Mouse (Mus musculus) hindbrain, embryonic 14.5 days (tissue): ENCODE measurements around the gene Rbm11. TPM values are rescaled to one million over a fixed set of nuclear protein-coding genes. Genes with fewer than 3 reads are reported as not detected.

Source experiments
- ATAC-seq: fragments of 200-750 bp; cut with Nextera tagmentation; 2 replicates; pipeline ENCODE4 v1.8.0; 2017; ENCODE audit warnings: moderate number of reproducible peaks, mild to moderate bottlenecking, moderate TSS enrichment, moderate library complexity; ENCODE audit not compliant: low FRiP score
- DNase-seq: peaks from one replicate; pipeline ENCODE4 v3.0.0-alpha.2; 2015; ENCODE audit warnings: low spot score
- H3K27ac ChIP-seq: fragments of 300-500 bp; sonication (generic); 2 replicates; pipeline ENCODE4 v1.5.1; 2014; ENCODE audit warnings: mild to moderate bottlenecking, moderate library complexity
- H3K27me3 ChIP-seq: fragments of 300-500 bp; sonication (generic); 2 replicates; pipeline ENCODE4 v1.6.1; 2014; ENCODE audit warnings: mild to moderate bottlenecking, low read length, mixed read lengths; ENCODE audit not compliant: control insufficient read depth, insufficient read depth
- H3K36me3 ChIP-seq: fragments of 300-500 bp; sonication (generic); replicated peaks from 2 replicates; pipeline ENCODE4 v1.6.1; 2014; ENCODE audit not compliant: control insufficient read depth, insufficient read depth
- H3K4me1 ChIP-seq: fragments of 300-500 bp; sonication (generic); replicated peaks from 2 replicates; pipeline ENCODE4 v1.6.1; 2014; ENCODE audit warnings: antibody characterized with exemption, low read length, mixed read lengths; ENCODE audit not compliant: control insufficient read depth, insufficient read depth
- H3K4me2 ChIP-seq: fragments of 300-500 bp; sonication (generic); replicated peaks from 2 replicates; pipeline ENCODE4 v1.6.1; 2014; ENCODE audit warnings: mild to moderate bottlenecking, moderate library complexity
- H3K4me3 ChIP-seq: fragments of 300-500 bp; sonication (generic); replicated peaks from 2 replicates; pipeline ENCODE4 v1.5.1; 2014; ENCODE audit warnings: mild to moderate bottlenecking, low read length
- H3K9ac ChIP-seq: fragments of 300-500 bp; sonication (generic); 2 replicates; pipeline ENCODE4 v1.6.1; 2014
- H3K9me3 ChIP-seq: fragments of 300-500 bp; sonication (generic); 2 replicates; pipeline ENCODE4 v1.6.1; 2016; ENCODE audit warnings: low read length; ENCODE audit not compliant: control insufficient read depth
- WGBS: fragments of 180-500 bp; shearing (Covaris S2); extraction: QIAGEN DNeasy Blood & Tissue Kit; methylation state at CpG from one replicate; pipeline ENCODE4 v1.1.7; 2014; 5-methylcytosine and 5-hydroxymethylcytosine counted together
- polyA plus RNA-seq: library from polyadenylated mRNA; unstranded; fragments of >200 nt; fragmentation: Nextera tagmentation; extraction: Ambion mirVana; gene quantifications from 2 replicates; pipeline ENCODE4 v1.2.1, GENCODE M21; 2014

Rbm11 gene
- 3.5 and 3.9 TPM in 2 replicates for polyA plus RNA-seq

GRCm38 (mm10) chr16:75592671-75593500 is at the start of gene Rbm11:
Rbm11 (plus strand) TSS chr16:75592844.
- Histone ChIP-seq H3K4me1 (0 out of 2 replicates have a peak, but pooled peaks cover 3% of the 10 kb centered on the region), H3K27me3 (no peaks in the 10 kb centered on the region), H3K4me2 (peak within 1 kb of the TSS; percentile 68), H3K9me3 (no peaks in the 10 kb centered on the region), H3K9ac (peak within 1 kb of the TSS; percentile 75), H3K36me3 (no peaks in the 10 kb centered on the region), H3K27ac (peak within 1 kb of the TSS; percentile 78), H3K4me3 (peak within 1 kb of the TSS; percentile 57)
- peak; percentile 84 for DNase-seq
- WGBS, result 1% methylated on average over 50 of the region's 55 CpGs
- peak; percentile 94 for ATAC-seq

- no peaks in the 10 kb centered on the region for H3K4me1 ChIP-seq
- DNase-seq, result no peak
- no peak overlapping the region for H3K9ac ChIP-seq
- H3K4me3 ChIP-seq, result no peak overlapping the region
- ATAC-seq, result no peak
- H3K27me3 ChIP-seq, result no peaks in the 10 kb centered on the region
- no peaks in the 10 kb centered on the region for H3K9me3 ChIP-seq
- no peak overlapping the region for H3K27ac ChIP-seq
- WGBS, result 93% methylated on average over 1 of the region's 1 CpGs
- no peak overlapping the region for H3K4me2 ChIP-seq
- no peaks in the 10 kb centered on the region for H3K36me3 ChIP-seq
Measured at GRCm38 (mm10) chr16:75545310-75545709, 47.3 kb upstream of the Rbm11 start.

- H3K9me3 ChIP-seq, result no peaks in the 10 kb centered on the region
- H3K4me1 ChIP-seq, result no peaks in the 10 kb centered on the region
- ATAC-seq, result no peak
- H3K4me2 ChIP-seq, result no peak overlapping the region
- no peak overlapping the region for H3K27ac ChIP-seq
- no peak for DNase-seq
- no peaks in the 10 kb centered on the region for H3K27me3 ChIP-seq
- no peak overlapping the region for H3K9ac ChIP-seq
- H3K4me3 ChIP-seq, result no peak overlapping the region
- 86% methylated on average over 2 of the region's 2 CpGs for WGBS
- no peaks in the 10 kb centered on the region for H3K36me3 ChIP-seq
Measured at GRCm38 (mm10) chr16:75562910-75563309, 29.7 kb upstream of the Rbm11 start.

GRCm38 (mm10) chr16:75582279-75582678 is 10.4 kb upstream of the Rbm11 start:
- ATAC-seq, result no peak

GRCm38 (mm10) chr16:75585961-75586360 is 6.7 kb upstream of the Rbm11 start, which contains the start of gene Lipi:
Lipi (minus strand) TSS chr16:75586061.
- H3K9ac ChIP-seq, result no peak within 1 kb of the TSS
- H3K4me2 ChIP-seq, result no peak within 1 kb of the TSS
- no peaks in the 10 kb centered on the region for H3K4me1 ChIP-seq
- H3K4me3 ChIP-seq, result no peak within 1 kb of the TSS
- H3K9me3 ChIP-seq, result no peaks in the 10 kb centered on the region
- H3K27ac ChIP-seq, result no peak within 1 kb of the TSS
- ATAC-seq, result no peak
- DNase-seq, result no peak
- no peaks in the 10 kb centered on the region for H3K36me3 ChIP-seq
- no peaks in the 10 kb centered on the region for H3K27me3 ChIP-seq
- WGBS, result 83% methylated on average over 7 of the region's 7 CpGs

More at GRCm38 (mm10) chr16:75582279-75582678, 10.4 kb upstream of the Rbm11 start:
- no peak overlapping the region for H3K9ac ChIP-seq
- no peaks in the 10 kb centered on the region for H3K9me3 ChIP-seq
- no peaks in the 10 kb centered on the region for H3K36me3 ChIP-seq
- no peak for DNase-seq
- H3K27me3 ChIP-seq, result no peaks in the 10 kb centered on the region
- H3K27ac ChIP-seq, result no peak overlapping the region
- no peak overlapping the region for H3K4me3 ChIP-seq
- H3K4me1 ChIP-seq, result no peaks in the 10 kb centered on the region
- 84% methylated on average over 5 of the region's 5 CpGs for WGBS
- no peak overlapping the region for H3K4me2 ChIP-seq

GRCm38 (mm10) chr16:75586466-75586865 is 6.2 kb upstream of the Rbm11 start:
- WGBS, result 45% methylated on average over 3 of the region's 3 CpGs
- no peaks in the 10 kb centered on the region for H3K36me3 ChIP-seq
- H3K27me3 ChIP-seq, result no peaks in the 10 kb centered on the region
- H3K9me3 ChIP-seq, result no peaks in the 10 kb centered on the region
- no peak overlapping the region for H3K4me3 ChIP-seq
- H3K9ac ChIP-seq, result no peak overlapping the region
- H3K4me2 ChIP-seq, result no peak overlapping the region
- H3K4me1 ChIP-seq, result no peaks in the 10 kb centered on the region
- no peak overlapping the region for H3K27ac ChIP-seq
- ATAC-seq (no peak), DNase-seq (no peak)

GRCm38 (mm10) chr16:75593501-75594183 is 998 bp downstream of the Rbm11 start:
- Histone ChIP-seq H3K4me3 (peak overlapping the region; percentile 57), H3K4me2 (peak overlapping the region; percentile 68), H3K9ac (peak overlapping the region; percentile 75), H3K27ac (no peak overlapping the region), H3K4me1 (0 out of 2 replicates have a peak, but pooled peaks cover 3% of the 10 kb centered on the region), H3K36me3 (no peaks in the 10 kb centered on the region), H3K9me3 (no peaks in the 10 kb centered on the region), H3K27me3 (no peaks in the 10 kb centered on the region)
- DNase-seq, result no peak
- WGBS, result 12% methylated on average over 15 of the region's 15 CpGs
- ATAC-seq, result peak; percentile 9; the same call in 1 of the 2 replicates

GRCm38 (mm10) chr16:75606415-75606814 is 13.8 kb downstream of the Rbm11 start:
- H3K36me3 ChIP-seq, result no peaks in the 10 kb centered on the region
- H3K9ac ChIP-seq, result no peak overlapping the region
- H3K4me3 ChIP-seq, result no peak overlapping the region
- DNase-seq, result no peak
- WGBS, result 77% methylated on average over 1 of the region's 1 CpGs
- no peak overlapping the region for H3K4me2 ChIP-seq
- no peak overlapping the region for H3K27ac ChIP-seq
- 0 out of 2 replicates have a peak, but pooled peaks cover 3% of the 10 kb centered on the region for H3K9me3 ChIP-seq
- ATAC-seq, result no peak
- no peaks in the 10 kb centered on the region for H3K27me3 ChIP-seq
- no peaks in the 10 kb centered on the region for H3K4me1 ChIP-seq

- H3K36me3 ChIP-seq, result no peaks in the 10 kb centered on the region
- H3K4me1 ChIP-seq, result no peaks in the 10 kb centered on the region
- H3K9ac ChIP-seq, result no peak overlapping the region
- ATAC-seq (no peak), DNase-seq (no peak)
- no peaks in the 10 kb centered on the region for H3K27me3 ChIP-seq
- H3K27ac ChIP-seq, result no peak overlapping the region
- no peak overlapping the region for H3K4me3 ChIP-seq
- no peak overlapping the region for H3K4me2 ChIP-seq
- no peaks in the 10 kb centered on the region for H3K9me3 ChIP-seq
Measured at GRCm38 (mm10) chr16:75612561-75612960, 19.9 kb downstream of the Rbm11 start.
